Mouse (Mus musculus): ENCODE measurements around the gene Setd5.

Setd5 gene

DNA sequence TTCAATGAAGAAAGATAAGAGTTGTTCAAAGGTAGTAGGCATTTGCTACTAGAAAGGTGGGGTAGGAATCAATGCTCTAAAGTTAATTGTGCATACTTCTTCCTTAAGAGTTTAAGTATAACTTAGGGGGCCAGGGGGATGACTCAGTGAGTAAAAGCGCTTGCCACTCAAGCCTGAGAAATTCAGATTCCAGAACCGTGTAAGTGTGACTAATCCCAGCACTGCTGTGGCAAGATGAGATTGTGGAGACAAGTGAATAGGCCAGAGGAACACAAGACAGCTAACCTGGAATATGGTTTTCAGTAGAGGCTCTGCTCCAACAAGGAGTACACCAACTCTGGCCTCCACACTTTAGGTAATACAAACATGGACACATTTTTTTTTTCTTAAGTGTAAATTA lies 56.2 kb downstream of the Setd5 start:
- DNase-seq (ENCODE audit: low spot score in 2 of 2) = no peak

DNA sequence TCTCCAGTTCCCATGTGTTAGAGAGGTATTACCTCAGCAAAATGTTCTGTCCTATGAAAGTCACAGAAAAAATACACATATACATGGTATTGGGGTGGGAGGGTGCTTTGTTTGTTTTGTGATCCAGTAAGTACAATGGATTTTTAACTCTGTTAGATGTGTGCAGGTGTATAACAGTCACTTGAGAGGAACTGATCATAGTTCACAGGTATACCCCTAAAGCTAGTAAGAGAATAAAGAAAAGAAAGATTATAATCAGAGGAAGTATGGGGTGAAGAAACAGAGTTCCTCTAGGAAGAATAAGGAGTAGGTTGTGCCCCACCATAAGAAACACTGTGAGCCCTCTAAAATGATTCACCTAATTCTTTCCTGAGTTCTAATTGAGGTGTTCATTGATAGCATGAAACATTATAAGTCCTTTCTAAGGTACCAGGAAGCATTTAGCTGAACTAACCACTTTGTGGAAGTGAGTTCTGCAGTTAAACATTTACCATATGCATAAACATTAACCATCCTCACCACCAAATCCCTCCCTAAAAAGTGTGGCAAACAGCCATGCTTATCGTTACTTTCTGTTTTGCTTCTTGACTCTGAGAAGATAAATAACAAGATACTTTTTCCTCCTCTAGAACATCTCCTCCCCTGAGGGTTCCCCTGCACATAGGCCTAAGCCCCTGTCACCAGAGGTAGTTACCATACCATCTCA lies 64.4 kb downstream of the Setd5 start:
- no peak for DNase-seq (ENCODE audit: low spot score in 2 of 2)

DNA sequence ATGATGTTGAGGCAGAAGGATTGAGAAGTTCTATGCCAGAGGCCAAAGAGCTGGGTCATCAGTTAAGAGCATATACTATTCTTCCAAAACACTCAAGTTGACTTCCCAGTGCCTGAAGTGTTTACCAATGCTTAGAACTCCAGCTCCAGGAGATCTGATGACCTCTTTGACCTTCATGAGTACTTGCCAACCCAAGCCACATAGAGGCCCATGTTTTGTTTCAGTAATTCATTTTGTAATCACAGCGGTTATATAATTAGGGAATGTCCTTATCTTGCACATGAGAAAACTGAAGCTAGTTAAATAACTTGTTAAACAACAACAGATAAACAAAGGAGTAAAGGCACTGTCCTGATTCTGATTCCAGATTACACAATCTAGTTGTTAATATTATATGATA lies 67.6 kb downstream of the Setd5 start:
- DNase-seq (ENCODE audit: low spot score in 2 of 2) = no peak

DNA sequence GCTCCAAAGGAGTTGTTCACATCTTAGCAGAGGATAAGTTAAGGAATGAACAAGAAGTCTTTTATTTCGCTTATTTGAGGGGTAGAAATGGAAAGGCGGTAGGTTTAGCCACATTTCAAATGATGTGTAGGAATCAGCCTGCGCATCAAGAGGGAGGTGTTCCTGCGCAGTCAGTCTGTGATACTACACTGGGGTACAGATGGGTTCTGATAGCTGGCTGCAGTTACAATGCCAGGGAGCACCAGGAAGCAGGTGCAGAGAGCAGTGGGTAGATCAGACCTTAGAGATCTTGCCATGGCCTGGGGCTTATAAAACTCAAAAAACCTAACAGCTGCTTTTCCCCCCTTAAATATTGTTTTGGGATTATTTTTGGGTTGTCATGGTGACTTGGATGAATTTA lies 68.1 kb downstream of the Setd5 start:
- no peak for DNase-seq (ENCODE audit: low spot score in 2 of 2)

DNA sequence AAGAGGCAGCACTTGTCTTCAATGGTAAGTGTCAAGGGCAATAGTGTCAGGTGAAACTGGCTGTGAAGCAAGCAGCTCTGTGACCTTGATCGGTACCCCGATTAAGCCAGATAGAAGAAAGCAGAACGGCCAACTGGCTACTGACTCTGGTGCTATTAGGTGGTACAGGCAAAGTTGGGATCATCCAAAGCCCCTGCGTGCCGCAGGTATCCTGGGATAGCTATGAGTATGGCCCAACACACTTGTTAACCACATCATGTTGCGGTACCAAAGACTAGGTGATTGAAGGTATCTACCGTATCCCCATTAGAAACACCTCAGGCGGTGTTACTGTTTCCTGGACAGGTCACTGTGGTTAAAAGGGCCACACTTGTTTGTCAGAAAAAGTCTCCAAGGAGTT lies 76.9 kb downstream of the Setd5 start:
- DNase-seq (ENCODE audit: low spot score in 2 of 2) = no peak

DNA sequence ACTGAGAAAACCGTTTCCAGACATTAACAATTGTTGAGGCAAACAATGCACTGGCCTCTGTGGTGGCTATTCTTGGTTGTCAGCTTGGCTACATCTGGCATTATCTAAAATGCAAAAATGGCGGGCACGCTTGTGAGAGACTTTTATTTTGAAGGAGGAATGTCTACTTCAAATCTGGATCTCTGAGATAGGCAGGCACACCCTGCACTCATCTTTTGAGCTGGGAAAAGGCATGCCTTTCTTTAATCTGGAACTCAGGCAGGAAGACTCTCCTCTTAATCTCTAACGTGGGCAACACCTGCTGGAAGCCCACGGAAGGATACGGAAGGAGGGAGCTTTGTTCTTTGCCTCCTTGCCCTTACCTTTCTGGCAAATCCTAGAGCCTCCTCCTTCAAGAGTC lies 77.7 kb downstream of the Setd5 start:
- DNase-seq (ENCODE audit: low spot score in 2 of 2) = no peak

DNA sequence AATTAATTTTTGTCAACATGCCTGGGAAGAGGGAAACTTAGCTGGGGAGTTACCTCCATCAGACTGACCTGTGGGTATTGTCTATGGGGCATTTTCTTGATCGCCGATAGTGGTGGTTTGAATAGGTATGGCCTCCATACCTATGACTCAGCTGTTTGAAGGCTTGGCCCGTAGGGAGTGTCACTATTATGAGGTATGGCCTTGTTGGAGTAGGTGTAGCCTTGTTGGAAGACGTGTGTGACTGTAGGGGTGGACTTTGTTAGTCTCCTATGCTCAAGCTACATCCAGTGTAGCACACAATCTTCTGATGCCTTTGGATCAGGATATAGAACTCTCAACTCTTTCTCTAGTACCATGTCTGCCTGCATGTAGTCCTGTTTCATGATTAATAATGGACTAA lies 78.9 kb downstream of the Setd5 start:
- DNase-seq (ENCODE audit: low spot score in 2 of 2) = no peak

DNA sequence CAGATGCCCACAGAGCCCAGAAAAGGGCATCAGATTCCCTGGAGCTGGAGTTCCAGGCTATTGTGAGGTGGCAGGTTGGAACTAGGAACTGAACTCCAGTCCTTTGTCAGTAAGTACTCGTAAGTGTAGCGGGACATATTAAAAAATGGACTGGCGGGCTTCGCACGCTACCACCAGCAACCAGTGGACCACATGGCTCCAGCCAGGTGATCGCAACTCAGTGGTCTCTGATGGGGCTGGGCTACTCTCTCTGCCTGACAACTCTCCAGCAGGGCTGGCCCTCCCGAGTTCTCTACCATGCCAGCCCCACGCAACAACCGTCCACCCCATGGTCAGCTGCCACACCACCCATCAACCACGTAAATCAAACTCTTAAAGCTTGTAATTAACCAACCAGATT lies 82.9 kb downstream of the Setd5 start:
- no peak for DNase-seq (ENCODE audit: low spot score in 2 of 2)

DNA sequence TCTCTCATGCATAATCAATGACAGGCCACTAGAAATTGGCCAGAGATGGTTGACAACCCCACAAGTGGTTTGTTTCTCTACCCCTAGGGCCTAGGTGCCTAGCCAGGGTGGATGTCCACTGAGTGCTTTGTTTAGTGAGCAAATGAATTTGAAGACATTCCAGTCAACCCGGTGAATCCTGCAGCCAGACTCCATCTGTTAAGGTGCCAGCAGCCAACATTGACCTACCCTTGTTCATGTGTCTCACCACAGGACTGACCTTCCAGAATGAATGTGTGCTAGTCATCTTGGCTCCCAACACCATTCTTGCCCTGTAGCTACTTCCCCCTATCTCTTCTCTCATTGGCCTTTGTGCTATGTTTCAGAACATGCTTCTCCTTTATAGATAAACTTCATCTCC lies 84.8 kb downstream of the Setd5 start:
- DNase-seq (ENCODE audit: low spot score in 2 of 2) = no peak

DNA sequence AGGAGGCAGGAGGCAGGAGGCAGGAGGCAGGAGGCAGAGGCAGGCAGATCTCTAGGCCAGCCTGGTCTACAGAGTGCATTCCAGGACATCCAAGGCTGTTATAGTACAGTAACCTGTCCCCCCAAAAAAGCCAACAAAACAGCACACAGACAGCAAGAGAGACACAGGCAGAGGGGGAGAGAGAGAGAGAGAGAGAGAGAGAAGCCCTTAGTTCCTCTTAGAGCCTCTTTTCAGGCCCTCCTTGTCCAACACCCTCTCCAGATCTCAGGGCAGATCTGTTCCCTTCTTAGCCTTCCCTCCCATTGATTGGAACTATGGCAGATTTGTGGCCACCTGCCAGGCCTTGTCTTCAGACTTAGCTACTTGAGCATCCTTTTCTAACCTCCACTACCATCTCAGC lies 86.3 kb downstream of the Setd5 start:
- DNase-seq (ENCODE audit: low spot score in 2 of 2) = no peak

DNA sequence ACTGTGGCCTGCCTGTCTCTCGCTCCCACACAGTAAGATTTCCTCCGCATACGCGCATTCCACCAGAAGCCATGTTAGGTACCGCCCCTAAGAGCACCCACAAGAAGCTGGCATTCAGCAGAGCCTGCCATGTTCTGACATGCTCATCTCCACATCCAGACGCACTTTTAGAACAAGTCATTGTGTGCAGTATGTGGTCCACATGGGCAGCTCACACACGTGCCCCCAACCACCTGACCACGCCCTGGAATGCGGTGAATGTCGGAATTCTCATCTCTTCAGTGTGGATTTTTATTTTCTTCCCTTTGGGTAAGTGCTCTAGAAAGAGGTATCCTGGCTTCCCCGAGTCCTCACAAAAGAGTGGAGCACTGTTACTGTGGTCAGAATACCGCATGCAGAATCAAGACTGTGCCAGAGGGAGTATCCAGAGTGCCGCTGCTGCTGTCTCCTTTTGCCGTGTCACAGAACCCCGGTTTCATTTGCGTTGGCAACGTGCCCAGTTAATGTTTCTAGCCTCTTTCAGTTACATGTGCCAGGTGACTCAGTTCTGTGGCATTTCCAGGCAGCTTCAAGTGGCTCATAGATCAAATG lies 89.6 kb downstream of the Setd5 start:
- DNase-seq (ENCODE audit: low spot score in 2 of 2) = peak; percentile 51 to 58

DNA sequence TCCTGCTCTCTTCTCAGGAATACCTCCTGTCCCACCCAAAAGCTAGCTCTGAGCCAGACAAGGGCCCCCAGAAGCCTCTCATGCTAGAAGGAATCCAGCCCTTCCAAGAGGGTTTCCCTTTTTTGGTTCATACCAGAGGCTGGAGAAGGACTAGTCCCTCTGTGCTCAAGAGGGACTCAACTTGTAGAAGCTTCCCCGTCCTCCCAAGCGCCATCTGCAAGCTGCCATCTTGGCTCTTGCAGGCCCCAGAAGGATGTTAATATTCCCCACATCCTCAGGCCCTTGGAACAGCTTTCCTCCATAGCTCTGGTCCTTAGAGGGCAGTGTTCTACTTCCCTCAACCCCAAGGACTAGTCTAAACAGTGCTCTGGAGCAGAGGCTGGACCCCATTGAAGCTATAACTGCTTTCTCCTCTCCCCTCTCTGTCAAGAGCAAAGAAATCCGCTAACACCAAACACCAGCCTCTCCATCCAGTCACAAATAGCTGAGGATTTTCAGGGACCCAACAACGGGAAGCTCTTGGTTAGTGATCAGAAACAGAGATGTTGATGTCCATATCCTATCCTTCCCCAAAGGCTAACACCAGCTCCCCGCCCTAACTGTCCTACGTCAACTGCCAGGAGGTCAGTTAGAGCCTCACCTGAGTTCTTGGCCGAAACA lies 91.3 kb downstream of the Setd5 start:
- no peak for DNase-seq (ENCODE audit: low spot score in 2 of 2)

DNA sequence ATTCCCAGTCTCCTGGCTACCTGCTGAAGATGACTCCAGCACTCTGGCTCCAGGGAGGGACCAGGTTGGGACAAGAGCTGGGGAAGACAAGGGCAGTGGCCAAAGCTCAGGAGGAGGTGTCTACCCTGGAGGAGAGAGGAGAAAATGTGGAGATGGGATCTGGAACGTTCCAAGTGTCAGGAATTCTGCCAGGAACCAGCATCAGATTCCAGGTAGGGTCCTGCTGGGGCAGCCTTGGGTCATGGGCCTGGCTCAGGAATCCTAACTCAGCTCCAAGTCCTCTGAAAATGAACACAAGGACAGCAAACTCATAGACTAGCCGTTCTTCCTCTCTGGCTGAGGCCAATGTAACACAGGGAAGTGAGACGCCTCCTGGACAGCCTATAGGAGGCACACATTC lies 92.7 kb downstream of the Setd5 start:
- no peak for DNase-seq (ENCODE audit: low spot score in 2 of 2)

DNA sequence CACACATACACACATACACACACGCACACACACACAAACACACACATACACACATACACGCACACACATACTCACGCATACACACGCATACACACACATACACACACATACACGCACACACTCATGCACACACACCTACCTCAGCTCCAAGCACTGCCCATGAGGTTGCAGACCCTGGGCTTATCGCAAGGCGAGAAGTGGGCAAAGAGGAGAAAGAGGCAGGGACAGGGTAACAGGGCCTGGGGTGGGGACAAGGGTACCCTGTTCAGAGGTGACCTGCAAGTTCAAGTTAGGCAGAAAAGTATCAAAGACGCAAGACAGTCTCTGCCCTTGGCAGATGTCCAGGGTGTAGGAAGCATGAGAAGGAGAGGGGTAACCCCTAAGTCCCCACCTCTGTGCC lies 93.5 kb downstream of the Setd5 start:
- no peak for DNase-seq (ENCODE audit: low spot score in 2 of 2)

DNA sequence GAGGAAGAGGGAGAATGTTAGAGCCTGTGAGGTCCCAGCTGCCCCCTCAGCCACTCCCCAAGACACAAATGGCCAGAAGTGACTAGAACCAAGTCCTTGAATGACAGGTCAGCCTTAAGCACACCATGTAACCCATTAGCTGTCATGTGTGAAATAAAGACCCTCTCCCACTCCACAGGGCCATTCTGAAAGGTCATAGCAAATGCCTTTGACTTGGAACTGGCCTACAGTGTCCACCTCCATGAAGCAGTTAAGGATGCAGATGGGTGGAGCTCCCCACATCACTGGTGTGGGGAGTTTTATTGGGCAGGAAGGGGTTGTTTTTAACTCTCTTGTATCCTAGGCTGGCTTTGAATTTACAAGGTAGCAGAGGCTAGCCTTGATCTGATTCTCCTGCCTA lies 94.8 kb downstream of the Setd5 start:
- DNase-seq (ENCODE audit: low spot score in 2 of 2) = no peak

DNA sequence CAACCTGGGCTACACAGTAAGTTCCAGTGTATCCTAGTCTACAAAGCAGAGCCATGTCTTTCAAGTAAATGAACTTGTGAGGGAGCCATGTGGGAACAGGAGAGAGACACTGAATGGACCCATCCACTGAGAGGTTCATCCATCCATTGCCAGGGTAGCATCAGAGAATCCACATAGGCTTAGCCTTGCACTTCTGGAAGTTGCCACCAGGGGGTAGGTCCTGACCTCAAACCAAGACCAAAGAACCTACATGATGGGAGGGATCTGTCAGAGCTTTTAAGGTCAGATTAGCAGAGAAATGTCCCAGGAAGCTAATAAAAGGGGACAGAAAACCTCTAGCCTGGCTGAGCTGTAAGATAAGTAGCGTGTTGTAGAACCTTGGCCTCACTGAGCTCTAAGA lies 95.4 kb downstream of the Setd5 start:
- DNase-seq (ENCODE audit: low spot score in 2 of 2) = no peak

DNA sequence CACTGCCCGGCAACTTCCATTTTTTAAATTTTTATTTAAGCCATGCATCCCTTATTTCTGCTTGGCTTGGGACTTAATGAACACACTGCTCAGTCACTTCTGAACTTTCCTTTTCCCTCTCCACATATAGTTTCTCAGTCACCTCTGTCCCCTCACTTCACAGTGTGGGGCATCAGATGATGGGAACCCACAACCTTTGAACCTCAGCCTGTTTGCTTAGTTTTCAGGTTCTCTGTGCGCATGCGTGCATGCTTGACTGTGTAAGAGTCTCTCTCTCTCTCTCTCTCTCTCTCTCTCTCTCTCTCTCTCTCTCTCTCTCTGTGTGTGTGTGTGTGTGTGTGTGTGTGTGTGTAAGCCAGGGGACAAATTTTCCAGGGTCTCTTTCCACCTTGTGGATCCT lies 98.3 kb downstream of the Setd5 start:
- DNase-seq (ENCODE audit: low spot score in 2 of 2) = no peak

DNA sequence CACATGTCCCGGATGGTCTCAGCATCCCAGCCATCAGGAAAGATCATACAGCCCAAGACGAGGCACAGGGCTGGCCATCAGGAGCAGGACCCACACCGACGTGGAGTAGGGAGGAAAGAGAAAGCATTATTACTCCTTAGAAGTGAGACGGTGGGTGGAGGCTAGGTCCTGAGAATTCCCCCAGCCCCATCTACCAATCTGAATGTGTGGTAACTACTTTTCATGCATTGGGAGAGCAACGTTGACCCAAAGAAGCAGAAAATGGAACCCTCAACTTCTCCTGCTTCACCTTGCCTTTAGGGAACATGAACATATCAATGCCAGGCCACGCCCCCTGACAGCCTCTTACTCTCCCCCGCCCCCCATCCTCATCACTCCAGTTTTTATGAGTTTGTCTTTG lies 99.4 kb downstream of the Setd5 start:
- DNase-seq (ENCODE audit: low spot score in 2 of 2) = no peak

DNA sequence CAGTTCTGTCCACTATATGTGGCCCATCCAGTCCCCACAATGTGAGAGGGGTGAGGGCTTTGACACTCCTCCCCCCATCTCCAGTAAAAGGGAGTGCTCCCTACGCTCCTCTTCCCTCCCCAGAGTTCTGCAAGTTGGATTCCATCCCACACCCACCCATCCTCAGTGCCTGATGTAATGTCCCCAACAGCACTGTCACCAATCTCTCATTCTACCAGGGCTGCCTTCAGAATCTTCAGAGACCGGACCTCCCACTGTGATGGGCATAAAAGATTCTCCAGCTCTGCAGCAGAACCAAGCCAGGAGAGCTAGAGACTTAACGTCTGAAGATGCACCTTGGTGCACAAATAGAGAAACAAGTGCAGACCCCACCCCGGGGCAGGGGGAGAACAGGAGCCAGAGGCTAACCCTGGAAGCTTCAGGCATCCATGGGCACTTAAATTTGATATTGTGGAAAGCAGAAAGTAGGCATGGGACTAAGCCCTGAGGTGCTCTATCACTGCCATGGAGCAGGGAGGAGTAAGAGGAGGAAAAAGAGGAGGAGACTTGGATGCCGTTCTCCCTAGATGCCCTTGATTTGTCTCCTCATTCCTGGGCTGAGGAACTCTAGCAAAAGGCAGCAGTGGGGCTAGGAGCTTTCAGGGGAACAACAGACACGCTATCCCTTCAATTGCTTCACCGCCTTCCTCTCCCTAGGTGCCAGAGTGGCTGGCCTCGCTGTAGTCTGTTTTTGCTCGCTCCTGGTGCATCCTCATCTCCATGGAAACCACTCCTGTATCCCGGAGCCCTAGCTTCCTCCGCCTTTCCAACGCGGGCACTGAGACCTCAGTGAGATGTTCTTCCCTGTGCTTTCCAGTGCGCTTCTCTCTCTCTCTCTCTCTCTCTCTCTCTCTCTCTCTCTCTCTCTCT lies 101.4 kb downstream of the Setd5 start:
- DNase-seq (ENCODE audit: low spot score in 2 of 2) = peak; percentile 55 to 78

DNA sequence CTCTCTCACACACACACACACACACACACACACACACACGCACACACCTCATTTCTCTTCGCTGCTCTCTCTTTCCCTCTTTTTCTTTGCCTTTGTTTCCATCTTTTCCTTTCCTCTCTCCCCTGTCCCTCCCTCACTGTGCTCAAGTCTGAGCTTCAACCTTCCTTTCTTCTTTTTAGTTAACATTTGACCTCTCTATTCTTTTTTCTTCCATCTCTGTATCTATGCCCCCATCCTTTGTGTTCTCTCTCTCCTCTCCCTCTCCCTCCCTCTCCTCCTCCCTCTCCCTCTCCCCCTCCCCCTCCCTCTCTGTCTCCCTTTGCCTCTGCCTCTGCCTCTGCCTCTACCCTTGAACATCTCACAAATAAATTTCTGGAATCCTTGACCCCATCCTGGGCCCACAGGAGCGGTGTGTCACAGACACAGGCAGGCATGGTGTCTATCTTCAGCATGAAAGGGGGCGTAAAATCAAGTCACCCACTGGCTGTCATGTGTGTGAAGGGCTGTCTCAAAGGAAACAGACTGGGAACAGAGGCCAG lies 102.1 kb downstream of the Setd5 start:
- DNase-seq (ENCODE audit: low spot score in 2 of 2) = no peak

DNA sequence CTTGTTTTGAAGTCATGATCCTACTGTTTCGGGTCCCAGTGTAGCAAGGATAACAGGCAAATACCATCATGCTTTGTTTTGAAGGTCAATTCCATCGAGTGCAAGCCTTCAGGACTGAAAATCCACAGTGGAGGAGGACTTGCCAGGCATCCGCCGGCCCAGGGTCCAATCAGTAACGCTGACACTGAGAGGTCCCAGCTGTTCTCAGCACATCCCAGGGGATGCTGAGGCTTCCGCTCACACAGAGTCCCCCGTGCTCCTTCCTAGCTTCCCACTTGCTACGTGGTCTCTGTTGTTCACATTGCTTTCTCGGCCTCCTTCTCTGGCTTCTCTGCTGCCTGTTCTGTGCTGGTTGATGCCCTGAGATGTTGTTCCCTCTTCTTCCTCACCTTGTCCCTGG lies 107.0 kb downstream of the Setd5 start:
- no peak for DNase-seq (ENCODE audit: low spot score in 2 of 2)

DNA sequence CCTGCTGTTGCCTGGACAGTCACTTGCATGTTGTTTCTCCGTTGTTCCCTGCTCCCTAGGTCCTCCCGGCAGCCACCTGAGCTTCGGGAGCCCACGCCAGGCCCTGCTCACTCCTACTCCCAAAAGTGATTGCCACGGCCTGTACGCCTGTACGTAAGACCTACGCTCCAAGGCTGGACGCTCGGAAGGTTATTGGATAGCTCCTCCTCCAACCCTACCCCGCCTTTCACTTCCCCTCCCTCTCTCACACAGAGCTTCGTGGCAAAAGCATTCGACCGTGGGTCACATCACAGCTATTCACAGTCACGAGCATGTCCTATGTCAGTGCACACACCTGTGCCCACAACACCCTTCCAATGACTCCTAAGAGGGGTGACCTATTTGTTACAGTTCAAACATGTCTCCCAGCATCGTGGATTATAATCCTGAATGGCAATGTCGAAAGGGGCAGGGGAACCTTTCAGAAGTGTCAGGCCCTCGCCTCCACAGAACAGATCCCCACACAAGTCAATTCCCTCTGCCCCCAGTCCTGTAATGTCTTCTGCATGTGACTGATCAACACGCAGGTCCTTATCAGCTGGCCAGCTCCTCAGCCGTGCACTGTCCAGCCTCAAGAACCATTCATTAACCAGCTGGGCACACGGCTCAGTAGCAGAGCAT lies 107.8 kb downstream of the Setd5 start:
- DNase-seq (ENCODE audit: low spot score in 2 of 2) = no peak

Data from right cerebral cortex, postnatal 36 days (tissue).